Mouse (Mus musculus) limb, embryonic 14.5 days (tissue): ENCODE results near the gene Zfp1. TPM values are rescaled to one million over a fixed set of nuclear protein-coding genes. Genes with fewer than 3 reads are reported as not detected.

Experiments
- ATAC-seq: fragments of 200-750 bp; cut with Nextera tagmentation; 2 replicates; pipeline ENCODE4 v1.8.0; 2017; ENCODE audit warnings: low read depth, moderate number of reproducible peaks, moderate TSS enrichment; ENCODE audit not compliant: low FRiP score
- DNase-seq: peaks from one replicate; pipeline ENCODE4 v3.0.0-alpha.2; 2015; ENCODE audit warnings: low spot score
- H3K27ac ChIP-seq: fragments of 300-500 bp; sonication (generic); replicated peaks from 2 replicates; pipeline ENCODE4 v1.5.1; 2014; ENCODE audit warnings: low read depth, mild to moderate bottlenecking, low read length, moderate library complexity, mixed read lengths
- H3K27me3 ChIP-seq: fragments of 300-500 bp; sonication (generic); 2 replicates; pipeline ENCODE4 v1.6.1; 2014; ENCODE audit warnings: low read length, mixed read lengths; ENCODE audit not compliant: control insufficient read depth, insufficient read depth
- H3K36me3 ChIP-seq: fragments of 300-500 bp; sonication (generic); 2 replicates; pipeline ENCODE4 v1.6.1; 2014; ENCODE audit warnings: mild to moderate bottlenecking, low read length, moderate library complexity, mixed read lengths; ENCODE audit not compliant: control insufficient read depth, insufficient read depth
- H3K4me1 ChIP-seq: fragments of 300-500 bp; sonication (generic); 2 replicates; pipeline ENCODE4 v1.6.1; 2014; ENCODE audit warnings: antibody characterized with exemption, low read length, mixed read lengths; ENCODE audit not compliant: control insufficient read depth, insufficient read depth
- H3K4me2 ChIP-seq: fragments of 300-500 bp; sonication (generic); replicated peaks from 2 replicates; pipeline ENCODE4 v1.6.1; 2014; ENCODE audit warnings: low read depth, mild to moderate bottlenecking, low read length, moderate library complexity; ENCODE audit not compliant: severe bottlenecking
- H3K4me3 ChIP-seq: fragments of 300-500 bp; sonication (generic); replicated peaks from 2 replicates; pipeline ENCODE4 v1.5.1; 2014; ENCODE audit warnings: low read length
- H3K9ac ChIP-seq: fragments of 300-500 bp; sonication (generic); 2 replicates; pipeline ENCODE4 v1.6.1; 2014; ENCODE audit warnings: mild to moderate bottlenecking, low read depth, low read length, moderate library complexity; ENCODE audit not compliant: severe bottlenecking
- H3K9me3 ChIP-seq: fragments of 300-500 bp; sonication (generic); 2 replicates; pipeline ENCODE4 v1.6.1; 2016; ENCODE audit warnings: low read length; ENCODE audit not compliant: control insufficient read depth
- POLR2A ChIP-seq: fragments of 200-500 bp; IDR thresholded peaks from 2 replicates; pipeline ENCODE4 v1.8.0; 2012; ENCODE audit warnings: inconsistent platforms, mild to moderate bottlenecking, moderate library complexity, borderline replicate concordance; ENCODE audit not compliant: insufficient read depth, insufficient read length; ENCODE audit errors: extremely low read depth
- WGBS: fragments of 180-500 bp; shearing (Covaris S2); extraction: QIAGEN DNeasy Blood & Tissue Kit; methylation state at CpG from one replicate; pipeline ENCODE4 v1.1.7; 2014; 5-methylcytosine and 5-hydroxymethylcytosine counted together
- polyA plus RNA-seq, 2 experiments: library from polyadenylated mRNA; depleted of rRNA in 1 of 2; stranded (reverse) in 1 of 2; unstranded in 1 of 2; fragments of >200 nt; fragmentation: Nextera tagmentation in 1 of 2; extraction: Ambion mirVana in 1 of 2; gene quantifications; 2 replicates each; pipeline versions ENCODE4 v1.2.1 to v1.2.3; 2012 to 2014

Zfp1 gene
- polyA plus RNA-seq, 2 experiments: 20.7 to 20.8 TPM

- TF ChIP-seq POLR2A: no peak
- DNase-seq (no peak), ATAC-seq (no peak)
- Histone ChIP-seq H3K4me3 (no peak overlapping the region), H3K27me3 (no peaks in the 10 kb centered on the region), H3K4me1 (no peaks in the 10 kb centered on the region), H3K9me3 (no peaks in the 10 kb centered on the region), H3K27ac (no peak overlapping the region), H3K4me2 (no peak overlapping the region), H3K36me3 (peaks cover 69% of the 10 kb centered on the region), H3K9ac (no peak overlapping the region)
- 91% methylated on average over 20 of the region's 20 CpGs for WGBS
Measured at GRCm38 (mm10) chr8:111710777-111711485, 67.7 kb downstream of the Zfp1 start.

GRCm38 (mm10) chr8:111712135-111712534 is 68.9 kb downstream of the Zfp1 start:
- Histone ChIP-seq H3K36me3 (peaks cover 73% of the 10 kb centered on the region), H3K9me3 (no peaks in the 10 kb centered on the region), H3K27ac (no peak overlapping the region), H3K4me1 (peaks cover 9% of the 10 kb centered on the region), H3K4me3 (no peak overlapping the region), H3K27me3 (no peaks in the 10 kb centered on the region), H3K9ac (no peak overlapping the region), H3K4me2 (no peak overlapping the region)
- no peak for TF ChIP-seq POLR2A
- 52% methylated on average over 9 of the region's 9 CpGs for WGBS
- ATAC-seq: no peak
- no peak for DNase-seq

GRCm38 (mm10) chr8:111712588-111712987 is 69.4 kb downstream of the Zfp1 start:
- Histone ChIP-seq H3K4me3 (no peak overlapping the region), H3K27ac (no peak overlapping the region), H3K27me3 (no peaks in the 10 kb centered on the region), H3K4me2 (no peak overlapping the region), H3K4me1 (peaks cover 14% of the 10 kb centered on the region), H3K9me3 (no peaks in the 10 kb centered on the region), H3K9ac (no peak overlapping the region), H3K36me3 (peaks cover 73% of the 10 kb centered on the region)
- DNase-seq (peak; percentile 57), ATAC-seq (no peak)
- WGBS: 80% methylated on average over 6 of the region's 6 CpGs
- no peak for TF ChIP-seq POLR2A

- TF ChIP-seq POLR2A: no peak
- Histone ChIP-seq H3K4me2 (no peak overlapping the region), H3K36me3 (peaks cover 80% of the 10 kb centered on the region), H3K27me3 (no peaks in the 10 kb centered on the region), H3K9me3 (no peaks in the 10 kb centered on the region), H3K9ac (no peak overlapping the region), H3K4me1 (peaks cover 18% of the 10 kb centered on the region), H3K27ac (no peak overlapping the region), H3K4me3 (no peak overlapping the region)
- WGBS: 93% methylated on average over 11 of the region's 11 CpGs
- no peak for DNase-seq
- ATAC-seq: no peak
Measured at GRCm38 (mm10) chr8:111713291-111713690, 70.1 kb downstream of the Zfp1 start.

GRCm38 (mm10) chr8:111713817-111714216 is 70.6 kb downstream of the Zfp1 start:
- 91% methylated on average over 25 of the region's 25 CpGs for WGBS

More at GRCm38 (mm10) chr8:111713817-111714216, 70.6 kb downstream of the Zfp1 start:
- no peak for TF ChIP-seq POLR2A
- DNase-seq (no peak), ATAC-seq (no peak)
- H3K4me2 ChIP-seq: no peak overlapping the region
- H3K4me1 ChIP-seq: peaks cover 18% of the 10 kb centered on the region
- H3K27me3 ChIP-seq: no peaks in the 10 kb centered on the region
- no peak overlapping the region for H3K4me3 ChIP-seq
- H3K27ac ChIP-seq: no peak overlapping the region
- H3K36me3 ChIP-seq: peaks cover 81% of the 10 kb centered on the region
- H3K9ac ChIP-seq: no peak overlapping the region
- H3K9me3 ChIP-seq: no peaks in the 10 kb centered on the region
